Mouse (Mus musculus) frontal cortex, adult 2 months (tissue): ENCODE results near the gene Sulf2. TPM values are rescaled to one million over a fixed set of nuclear protein-coding genes. Genes with fewer than 3 reads are reported as not detected.

Experiments used
- DNase-seq, 2 experiments: peaks; one replicate each; pipeline ENCODE4 v3.0.0; 2022; ENCODE audit warnings: low spot score in 1 of 2; ENCODE audit errors: extremely low spot score in 1 of 2
- polyA plus RNA-seq: library from polyadenylated mRNA; depleted of rRNA; stranded (reverse); fragments of >200 nt; gene quantifications from 2 replicates; pipeline ENCODE4 v1.2.3, GENCODE M21; 2012

The Sulf2 gene
- polyA plus RNA-seq, 1 experiment = 61.0 TPM

DNA sequence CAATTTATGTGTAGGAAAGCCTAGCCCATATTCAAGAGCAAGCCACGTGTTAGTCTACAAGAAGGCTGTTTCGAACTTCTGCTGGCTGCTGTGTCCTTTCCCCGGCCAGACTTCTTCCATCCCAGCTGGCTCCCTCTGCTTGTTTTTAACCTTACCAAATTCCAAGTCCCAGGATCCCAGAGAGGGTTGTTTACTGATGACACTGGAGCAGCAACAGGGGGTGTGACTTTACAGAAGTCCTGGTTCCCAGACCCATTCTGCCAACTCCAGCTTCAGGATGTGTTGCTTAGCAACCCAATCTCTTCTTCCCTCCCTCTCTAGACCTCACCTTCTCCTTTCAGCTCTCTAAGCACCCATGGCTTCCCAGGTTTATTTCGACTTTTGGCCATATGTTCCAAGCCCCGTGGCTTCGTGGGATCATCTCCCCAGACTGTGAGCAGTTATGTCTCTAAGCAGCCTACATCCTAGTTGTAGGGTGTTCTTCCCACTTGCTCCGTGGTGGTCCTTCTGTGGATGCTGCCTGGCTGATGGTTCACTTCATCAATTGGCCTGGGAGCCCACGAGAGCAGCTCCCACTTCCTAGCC, 20.2 kb upstream of the Sulf2 start:
- DNase-seq = no peak

DNA sequence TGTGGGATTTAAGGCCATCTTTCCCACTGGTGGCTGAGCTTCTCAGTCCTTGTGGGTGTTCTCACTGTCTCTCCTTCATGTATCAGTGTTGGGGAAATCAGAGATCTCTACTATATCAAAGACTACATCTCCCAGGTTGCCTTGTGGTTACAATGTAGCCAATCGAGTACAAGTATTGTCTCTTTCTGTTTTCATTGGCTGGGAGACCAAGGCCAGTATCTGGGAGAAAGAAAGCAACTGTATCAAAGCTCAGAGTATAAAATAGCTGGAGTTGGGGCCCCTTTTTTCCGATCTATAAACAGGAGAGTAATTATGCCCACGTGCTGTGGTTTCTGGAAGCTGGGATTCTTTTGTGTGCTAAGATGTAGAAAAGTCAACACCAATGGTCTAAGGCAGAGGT, 19.7 kb upstream of the Sulf2 start:
- peak in 1 of 2 experiments; percentile 64 for DNase-seq

DNA sequence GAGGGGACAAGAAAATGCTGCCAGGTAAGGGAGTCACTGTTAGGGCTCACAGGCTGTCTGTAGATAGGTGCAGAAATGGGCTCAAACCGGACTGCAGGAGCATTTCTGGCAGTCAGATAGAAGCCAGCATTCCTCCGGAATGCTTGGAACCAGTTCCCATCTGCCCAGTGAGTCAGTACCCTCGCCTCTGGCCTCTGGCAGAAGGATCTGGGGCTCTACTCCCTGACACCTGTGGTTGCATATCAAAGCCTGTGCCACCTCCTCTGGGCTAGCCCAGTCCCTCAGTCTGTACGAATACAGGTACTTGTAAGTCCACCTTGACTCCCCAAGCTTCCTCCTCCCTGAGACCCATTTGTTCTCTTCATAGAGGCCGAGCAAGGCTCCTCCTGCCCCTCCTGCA, 17.7 kb upstream of the Sulf2 start:
- no peak for DNase-seq

DNA sequence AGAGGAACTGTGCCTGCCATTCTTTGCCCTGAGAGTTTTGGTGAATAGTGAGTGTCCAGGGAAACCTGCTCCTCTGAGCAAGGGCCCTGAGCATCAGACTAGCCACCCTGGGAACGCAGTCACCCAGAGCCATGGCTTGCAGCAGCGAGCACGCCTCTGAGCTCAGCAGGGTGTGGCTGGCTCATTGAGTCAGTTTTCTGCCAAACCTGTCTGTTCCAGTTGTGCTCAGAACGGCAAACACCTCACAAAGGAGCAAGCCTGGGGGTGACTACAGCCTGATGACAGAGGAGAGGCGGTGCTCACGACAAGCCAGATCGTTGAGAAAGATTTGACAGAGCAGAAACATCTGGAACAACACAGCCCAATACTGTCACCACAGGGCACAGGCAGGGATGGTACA, 14.7 kb upstream of the Sulf2 start:
- DNase-seq = no peak

DNA sequence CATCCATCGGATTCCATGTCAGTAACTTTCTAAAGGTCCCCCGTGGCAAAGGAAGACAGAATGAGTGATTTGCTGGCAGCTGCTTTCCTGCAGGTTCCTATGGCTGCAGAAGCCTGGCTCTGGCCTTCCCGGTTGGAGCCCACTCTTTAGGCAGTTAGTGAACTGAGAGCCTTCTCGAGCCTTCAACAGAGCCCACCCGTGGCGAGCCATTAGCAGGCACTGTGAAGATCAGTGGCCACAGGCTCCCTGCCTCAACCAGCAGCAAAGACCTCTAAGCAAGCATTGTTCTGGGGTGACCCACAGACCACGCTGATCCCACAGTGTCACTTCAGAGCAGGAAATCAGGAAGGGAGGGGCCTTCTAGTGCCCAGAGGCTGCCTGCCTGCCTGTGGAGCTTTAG, 13.4 kb upstream of the Sulf2 start:
- DNase-seq = no peak

DNA sequence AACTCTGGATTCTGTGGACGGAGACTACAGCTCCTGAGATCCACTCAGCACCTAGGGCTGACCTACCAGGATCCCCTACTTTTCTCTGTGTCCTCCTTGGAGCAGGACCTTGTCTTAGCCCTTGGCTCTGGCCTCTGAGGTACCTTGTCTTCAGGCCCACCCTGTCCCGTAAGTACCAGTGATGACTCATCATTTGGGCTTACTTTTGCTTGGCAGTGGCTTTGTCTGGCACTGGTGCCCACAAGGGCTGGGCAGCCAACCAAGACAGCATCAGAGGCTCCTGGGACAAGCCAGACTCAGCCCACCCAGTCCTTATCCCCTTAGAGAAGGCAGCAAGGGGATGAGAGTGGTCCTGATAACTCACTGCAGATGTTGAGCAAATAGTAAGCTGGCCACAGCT, 11.9 kb upstream of the Sulf2 start:
- DNase-seq = no peak

DNA sequence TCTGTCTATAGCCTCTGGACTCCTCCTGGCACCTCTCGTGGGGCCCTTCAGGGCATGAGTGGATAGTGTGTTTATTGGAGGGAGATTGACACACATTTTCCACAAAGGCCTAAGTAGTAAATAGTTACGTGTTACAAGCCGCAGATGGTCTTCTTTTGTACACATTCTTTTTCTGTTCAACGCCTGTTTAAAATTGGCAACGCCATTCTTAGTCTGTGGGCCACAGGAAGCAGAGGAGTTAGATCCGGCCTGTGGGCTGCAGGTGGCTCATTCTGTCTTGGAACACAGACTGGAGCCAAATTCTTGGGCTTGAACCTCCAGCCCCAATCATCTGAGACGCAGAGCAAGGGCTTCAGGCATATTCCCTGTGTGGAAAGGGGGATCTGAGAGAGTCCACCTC, 9.9 kb upstream of the Sulf2 start:
- peak in 1 of 2 experiments; percentile 42 for DNase-seq

DNA sequence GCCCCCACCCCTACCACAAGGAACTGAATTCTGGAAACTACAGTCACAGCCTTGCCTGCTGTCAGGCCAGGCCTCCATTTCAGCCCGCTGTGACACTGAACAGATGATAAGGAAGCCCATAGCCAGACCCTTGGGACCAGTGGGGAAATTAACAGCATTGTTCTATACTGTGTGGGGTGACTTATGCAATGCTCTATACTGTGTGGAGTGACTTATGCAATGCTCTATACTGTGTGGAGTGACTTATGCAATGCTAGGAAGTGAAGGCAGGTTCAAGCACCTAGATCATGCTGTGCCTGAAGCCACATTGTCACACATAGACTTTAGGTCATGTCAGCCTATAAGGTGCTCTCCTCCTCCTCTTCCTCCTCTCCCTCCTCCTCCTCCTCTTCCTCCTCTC, 9.1 kb upstream of the Sulf2 start:
- DNase-seq = no peak

DNA sequence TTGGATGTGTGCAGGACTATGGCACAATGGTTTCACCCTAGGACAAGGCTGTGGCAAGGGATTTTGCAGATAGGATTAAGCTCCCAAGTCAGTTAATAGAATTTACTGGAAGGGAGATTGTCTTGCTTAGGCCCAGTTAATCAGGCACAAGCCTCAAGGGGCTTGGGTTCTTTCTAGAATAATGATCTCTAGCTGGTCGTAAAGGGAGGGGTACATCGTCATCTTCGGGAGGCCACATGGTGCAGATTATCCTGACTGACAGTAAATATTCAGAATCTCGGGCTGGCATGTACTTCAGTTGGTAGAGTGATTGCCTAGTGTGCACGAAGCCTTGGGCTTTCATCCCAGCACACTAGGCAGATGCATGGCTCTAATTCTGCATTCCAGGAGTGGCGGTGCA, 8.5 kb upstream of the Sulf2 start:
- DNase-seq = no peak

DNA sequence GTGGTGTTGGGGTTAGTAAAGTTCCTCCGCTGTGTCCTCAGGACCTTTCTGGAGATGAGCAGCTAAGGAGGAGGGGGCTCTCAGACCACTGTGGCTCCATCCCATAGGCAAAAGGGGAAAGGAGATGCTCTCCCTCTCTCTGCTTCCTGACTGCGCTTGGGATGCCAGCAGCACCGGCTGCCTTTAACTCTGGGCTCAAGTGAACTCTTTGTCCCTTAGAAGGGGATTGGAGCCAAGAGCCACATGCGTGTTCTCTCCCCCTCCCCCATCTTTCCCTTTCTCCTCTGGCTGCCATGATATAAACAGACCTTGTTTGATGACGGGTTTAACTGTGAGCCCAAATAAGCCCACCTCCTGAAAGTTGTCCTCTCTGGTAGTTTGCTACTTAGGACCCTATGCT, 7.8 kb upstream of the Sulf2 start:
- DNase-seq = no peak

DNA sequence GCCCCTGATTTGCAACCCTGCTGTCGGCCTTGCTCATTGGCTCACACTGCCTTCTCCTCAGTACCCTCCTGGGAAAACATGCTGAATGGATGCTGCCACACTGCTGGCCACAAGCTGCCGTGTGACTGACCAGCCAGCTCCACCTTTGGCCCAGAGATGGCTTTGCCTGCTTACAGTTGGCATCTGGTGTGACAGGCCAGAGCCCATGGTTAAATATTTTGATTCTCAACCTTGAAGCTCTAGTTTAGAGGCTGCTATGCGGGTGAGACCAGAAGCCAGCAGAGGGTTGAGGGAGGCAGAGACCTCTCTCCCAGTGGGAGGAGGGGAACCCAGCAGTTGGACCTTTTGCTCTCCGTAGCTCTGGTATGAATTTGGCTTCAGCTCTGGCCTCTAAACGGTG, 6.7 kb upstream of the Sulf2 start:
- no peak for DNase-seq

DNA sequence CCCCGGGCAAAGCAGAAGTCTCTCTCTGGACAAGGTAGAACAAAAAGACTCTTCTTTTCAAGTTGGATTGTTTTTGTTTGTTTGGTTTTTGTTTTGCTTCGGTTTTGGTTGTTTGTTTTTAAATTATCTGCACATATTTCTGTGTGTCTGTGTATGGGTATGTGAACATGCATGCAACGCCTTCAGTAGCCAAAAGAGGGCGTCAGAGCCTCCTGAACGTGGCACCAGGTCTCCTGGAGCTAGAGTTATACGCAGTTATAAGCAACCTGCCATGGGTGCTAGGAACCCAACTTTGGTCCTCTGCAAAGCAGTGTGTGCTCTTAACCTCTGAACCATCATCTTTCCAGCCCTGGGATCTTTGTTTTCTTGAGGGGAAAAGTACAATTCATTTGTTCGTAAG, 3.8 kb upstream of the Sulf2 start:
- no peak for DNase-seq

DNA sequence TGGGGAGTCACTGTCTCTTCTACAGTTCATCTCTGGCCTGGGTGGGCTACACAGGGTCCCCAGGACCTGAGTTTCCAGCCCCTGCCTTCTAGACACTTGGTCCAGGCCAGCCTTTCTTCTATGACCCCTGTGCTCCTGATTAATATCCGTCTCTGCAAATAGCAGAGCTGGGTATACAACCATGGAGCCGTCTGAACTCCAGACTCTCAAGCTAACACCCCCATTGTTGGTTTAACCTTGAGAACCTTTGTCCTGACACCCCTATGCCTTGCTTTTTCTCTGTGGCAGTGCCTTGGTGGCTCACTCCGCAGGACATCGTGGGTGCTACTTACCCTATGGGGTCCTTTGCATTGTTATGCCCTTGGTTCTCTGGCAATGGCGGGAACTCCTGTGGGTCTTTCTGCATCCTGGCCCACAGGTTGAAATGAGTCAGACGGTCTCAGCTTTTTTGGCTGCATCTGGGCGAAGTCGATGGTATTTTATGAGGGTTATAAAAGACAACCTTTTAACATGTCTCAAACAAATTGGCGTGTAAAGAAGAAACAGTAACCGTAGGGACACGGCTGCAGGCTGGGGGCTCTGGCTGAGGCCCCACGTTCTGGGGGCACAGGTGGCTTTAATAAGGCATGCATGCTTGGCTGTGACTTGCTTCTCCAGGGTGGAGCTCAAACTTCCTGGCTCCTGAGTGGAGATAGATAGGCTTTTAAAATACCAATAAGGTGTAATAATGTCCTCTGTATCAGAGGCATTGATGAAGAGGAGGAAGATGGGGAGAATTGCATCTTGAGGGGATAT, 2.5 kb upstream of the Sulf2 start:
- DNase-seq = no peak

DNA sequence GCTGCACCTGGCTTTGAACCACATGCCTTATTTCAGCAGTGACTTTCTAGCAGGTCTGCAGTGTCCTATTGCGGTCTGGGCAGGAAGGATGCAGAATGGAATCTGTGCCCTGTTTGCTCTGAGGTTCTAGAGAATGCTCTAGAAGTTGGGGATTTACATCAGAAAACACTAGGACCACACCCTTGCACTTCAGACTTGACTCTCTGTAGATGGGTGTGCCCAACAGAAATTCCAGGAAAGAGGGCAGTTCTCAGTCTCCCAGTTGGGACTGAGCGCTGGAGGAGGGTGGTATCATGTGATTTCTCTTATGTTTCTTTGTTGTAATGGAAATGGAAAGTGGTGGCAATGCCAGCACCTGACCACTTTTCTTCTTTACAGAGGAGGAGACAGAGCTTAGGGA, 1.7 kb upstream of the Sulf2 start:
- DNase-seq = no peak

DNA sequence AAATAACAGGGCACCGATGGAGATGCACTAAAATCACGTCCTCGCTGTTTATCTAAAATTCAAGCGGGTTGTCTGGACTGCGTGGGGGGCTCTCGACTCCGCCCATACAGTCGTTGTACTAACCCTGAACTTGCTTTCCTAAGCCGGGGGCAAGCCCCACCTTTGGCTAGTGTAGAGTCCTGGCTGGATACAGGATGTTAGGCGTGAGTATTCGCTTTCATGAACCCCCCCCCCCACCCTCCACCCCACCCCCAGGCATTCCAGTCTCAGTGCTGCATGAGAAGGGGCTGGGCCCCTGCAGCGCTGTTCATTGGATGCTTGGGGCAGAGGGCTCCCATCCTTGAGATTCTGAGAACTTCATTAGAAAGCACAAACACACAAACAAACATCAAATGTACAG, 659 bp upstream of the Sulf2 start:
- DNase-seq = no peak

DNA sequence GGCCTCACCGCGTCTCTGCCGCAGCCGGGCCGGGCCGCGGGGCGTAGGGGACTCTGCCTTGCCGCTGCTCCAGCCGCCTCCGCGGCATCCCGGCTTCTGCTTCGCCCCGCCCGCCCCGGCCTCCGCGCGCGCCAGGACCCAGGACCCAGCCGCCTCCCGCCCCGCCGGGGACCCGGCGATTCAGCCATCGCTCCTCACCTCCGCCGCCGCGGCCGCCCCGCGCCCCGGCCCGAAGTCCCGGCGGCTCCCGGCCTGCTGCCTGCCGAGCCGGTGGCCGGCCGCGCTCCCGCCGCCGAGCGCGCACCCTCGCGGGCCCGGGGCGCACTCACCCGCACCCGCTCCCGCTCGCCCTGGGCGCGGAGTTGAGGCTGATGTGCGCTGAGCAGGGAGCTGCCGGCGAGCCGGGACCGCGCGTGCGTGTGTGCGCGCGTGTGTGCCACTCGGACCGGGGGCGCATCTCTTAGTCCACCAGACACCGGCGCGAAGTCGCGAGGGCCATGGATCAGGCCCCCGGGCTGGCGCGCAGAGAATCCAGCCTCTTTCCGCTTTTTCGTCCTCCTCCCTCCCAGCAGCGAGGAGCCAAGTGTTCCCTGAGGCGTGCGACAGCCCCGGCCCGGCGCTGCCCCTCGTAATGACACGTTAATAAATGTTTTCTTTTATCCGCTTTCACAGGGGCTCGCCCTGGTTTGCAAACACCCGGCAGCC, 562 bp downstream of the Sulf2 start:
- DNase-seq = peak in 1 of 2 experiments; percentile 51

DNA sequence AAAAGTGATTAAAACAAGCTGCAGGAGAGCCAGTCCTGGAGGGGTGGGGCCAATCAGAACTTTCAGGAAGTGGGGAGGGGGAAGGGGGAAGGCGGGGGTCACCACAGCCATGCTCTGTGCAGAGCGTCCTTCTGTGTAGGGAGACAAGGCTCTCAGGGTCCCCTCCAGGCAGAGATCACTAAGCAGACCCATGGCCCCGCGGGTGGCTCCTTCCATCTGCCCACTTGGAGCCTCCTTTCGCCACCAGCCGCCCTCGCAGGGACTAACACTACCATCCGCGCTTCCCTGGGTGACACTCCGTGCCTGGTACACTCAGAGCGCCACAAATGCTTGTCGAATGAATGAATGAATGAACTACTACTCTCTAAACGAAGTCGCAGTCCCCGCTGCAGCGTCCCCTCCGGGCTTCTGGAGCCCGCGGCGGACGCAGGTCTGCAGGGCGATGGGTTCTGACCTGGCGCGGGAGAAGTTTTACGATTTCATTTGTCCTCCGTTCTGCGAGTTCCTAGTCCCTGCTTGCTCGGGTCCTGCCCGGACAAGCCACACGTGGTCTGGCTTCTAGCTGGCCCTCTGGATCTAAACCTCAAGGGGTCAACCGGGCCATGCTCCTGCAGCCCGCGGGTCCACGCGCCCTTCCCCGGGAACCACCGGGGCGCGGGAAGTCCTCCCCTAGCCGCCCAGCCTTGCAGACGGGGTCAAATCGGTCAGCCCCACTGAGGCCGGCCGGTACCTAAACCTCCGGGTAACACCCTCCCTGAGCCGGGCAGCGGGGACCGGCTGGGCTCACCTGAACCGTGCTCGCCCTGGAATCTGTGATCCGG, 1.4 kb downstream of the Sulf2 start:
- DNase-seq = no peak

DNA sequence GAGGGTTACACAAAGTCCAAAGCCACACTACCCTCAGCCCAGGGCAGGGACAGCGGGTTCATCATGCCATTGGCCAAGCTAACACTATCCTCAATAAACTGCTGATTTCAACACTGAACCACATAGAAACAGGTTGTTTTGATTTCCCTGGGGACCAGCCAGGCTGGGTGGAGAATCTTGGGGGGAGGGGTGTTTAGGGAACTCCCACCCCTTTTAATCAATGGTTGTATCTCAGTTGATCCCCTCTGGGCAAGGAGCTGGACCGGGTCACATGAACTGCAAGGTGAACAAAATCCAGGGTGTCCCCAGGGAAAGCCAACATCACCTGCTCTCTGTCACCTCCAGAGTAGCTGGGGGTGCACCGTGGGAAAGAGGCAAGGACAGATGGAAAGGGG, 2.1 kb downstream of the Sulf2 start:
- DNase-seq = no peak

DNA sequence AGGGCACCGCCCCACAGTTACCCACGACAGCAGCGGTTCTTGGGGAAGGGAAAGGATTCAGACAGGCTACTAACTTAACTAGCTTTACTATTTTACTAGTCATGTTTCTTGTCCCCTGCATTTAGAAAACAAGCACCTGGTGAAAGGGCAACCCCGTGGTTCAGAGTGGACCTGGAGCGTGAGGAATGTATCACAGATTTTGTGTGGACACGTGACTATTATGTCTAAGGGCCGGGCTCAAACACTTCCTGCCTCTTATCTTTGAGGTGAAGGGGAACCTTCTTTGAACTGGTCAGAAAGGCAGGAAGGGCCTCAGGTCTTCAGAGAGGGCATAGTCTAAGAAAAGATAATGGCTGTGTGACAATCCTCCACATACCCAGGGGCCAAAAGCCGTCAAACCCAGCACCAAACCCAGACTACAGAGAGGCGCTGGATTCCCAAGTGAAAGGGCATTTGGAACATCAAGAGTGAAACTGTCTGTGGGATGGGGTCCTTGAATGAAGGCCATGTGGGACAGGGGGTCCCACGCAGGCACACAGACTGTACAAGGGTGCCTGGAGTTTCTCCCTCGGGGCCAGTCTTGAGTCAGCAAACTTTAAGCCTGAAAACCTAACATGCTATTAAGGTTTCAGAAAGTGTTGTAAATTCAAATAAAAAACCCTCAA, 2.6 kb downstream of the Sulf2 start:
- no peak for DNase-seq
